Mouse (Mus musculus) kidney, adult 2 months (tissue): ENCODE data around the gene Rab37.

Source experiments
- CTCF ChIP-seq: fragments of 200-500 bp; conservative IDR thresholded peaks from 2 replicates; pipeline ENCODE4 v1.5.1; 2011; ENCODE audit warnings: low read depth, mild to moderate bottlenecking, control low read depth, low read length, moderate library complexity, mixed read lengths; ENCODE audit not compliant: insufficient read depth, insufficient read length
- POLR2A ChIP-seq: fragments of 200-500 bp; IDR thresholded peaks from one replicate; pipeline ENCODE4 v1.6.1; 2011; ENCODE audit warnings: low read depth, low read length, control low read depth

DNA sequence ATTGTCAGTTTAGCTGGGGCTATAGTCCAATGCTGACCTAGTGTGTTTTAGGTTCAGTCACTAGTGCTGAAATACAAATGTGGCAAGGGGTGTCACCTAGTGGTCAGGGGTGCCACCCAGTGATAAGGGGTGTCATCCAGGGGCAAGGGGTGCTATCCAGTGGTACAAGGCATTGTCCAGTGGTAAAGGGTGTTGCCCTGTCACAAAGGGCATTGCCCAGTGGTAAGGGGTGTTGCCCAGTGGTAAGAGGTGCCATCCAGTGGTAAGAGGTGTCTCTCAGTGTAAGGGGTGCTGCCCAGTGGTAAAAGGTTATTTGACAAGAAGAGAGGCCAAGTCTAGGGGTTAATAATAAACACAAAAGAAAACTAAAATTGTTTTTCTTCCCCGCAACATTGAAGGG is 13.8 kb upstream of the Rab37 start:
- TF ChIP-seq CTCF, result no peak
- TF ChIP-seq POLR2A, result no peak
